Comparison of ENCODE assay signal across 9 mouse cellular contexts in genomic region chr5:41762947-41763730, GRCm38 (mm10). TPM values are rescaled to one million over a fixed set of nuclear protein-coding genes. Genes with fewer than 3 reads are reported as not detected.
A peak's percentile ranks its signal among the peaks of the same experiment; 100 is the strongest.
DNase-seq lines count a peak whose midpoint lies in the region; TF ChIP-seq lines count a peak whose summit lies in the region.
"Had no signal": no experiment of that assay in that cellular context is flagged by ENCODE, and none has a peak within 500 bp of the region (broad histone marks: within the 10 kb centered on the region; RNA-seq: fewer than 3 reads in every experiment).

No protein-coding gene starts in this region.

- H3K4me3 ChIP-seq in gastrocnemius, adult 2 months: peak overlapping the region; percentile 58
- peak overlapping the region; percentile 53 for H3K4me3 ChIP-seq in limb, embryonic 10.5 days

- under 1% methylated on average over 41 of the region's 41 CpGs for WGBS in limb, embryonic 10.5 days

- H3K4me1 ChIP-seq in limb, embryonic 10.5 days: peaks cover 43% of the 10 kb centered on the region

- intact Hi-C loops in gastrocnemius, adult 2 months (cut with DNase I): no loop called here
- intact Hi-C loops in gastrocnemius, postnatal 14 days (cut with DNase I; ENCODE audit: low total_unique reads): no loop called here

- H3K27me3 ChIP-seq in limb, embryonic 10.5 days (ENCODE audit: low read depth, poor library complexity, severe bottlenecking): peaks cover 100% of the 10 kb centered on the region

- TF ChIP-seq CTCF in gastrocnemius, adult 2 months (IDR thresholded peaks at IDR 0.05): no peak

- H3K36me3 ChIP-seq in limb, embryonic 10.5 days: no peaks in the 10 kb centered on the region

- H3K27ac ChIP-seq in gastrocnemius, adult 2 months: no peak overlapping the region
- H3K27ac ChIP-seq in limb, embryonic 10.5 days: peak overlapping the region; percentile 25; the same call in 1 of the 2 replicates

- no peaks in the 10 kb centered on the region for H3K9me3 ChIP-seq in limb, embryonic 10.5 days (replicated peaks)

- DNase-seq in gastrocnemius, adult 2 months: no peak
- no peak for DNase-seq in gastrocnemius, postnatal 14 days
- DNase-seq in testis, postnatal 10 days (ENCODE audit: low spot score): peak; percentile 43
- no peak for DNase-seq in testis, postnatal 14 days (ENCODE audit: low spot score)
- no peak for DNase-seq in limb, embryonic 10.5 days (ENCODE audit: low spot score)
- DNase-seq in yolk sac, embryonic 10.5 days (ENCODE audit: low spot score): peak; percentile 14
- DNase-seq in cerebellum, adult 11 months: no peak
- DNase-seq in cerebellum, adult 9-11 months: no peak

RNA-seq across cellular contexts. Expression of gene Nkx3-2, which starts 1.2 kb away (rescaled TPM):
- not detected for total RNA-seq in gastrocnemius, adult 2 months (2021)
- not detected for total RNA-seq in gastrocnemius, postnatal 14 days (2021)
- polyA plus RNA-seq in limb, embryonic 10.5 days (2016; fragmentation: Nextera tagmentation; extraction: Ambion mirVana): 0.11 and 0.50 TPM in 2 replicates
- total RNA-seq: neutrophil, adult 5-6 weeks had no signal

RNA-seq across cellular contexts. Expression of gene Rab28, which starts 55.2 kb away (rescaled TPM):
- total RNA-seq in gastrocnemius, adult 2 months (2021): 10 to 100 TPM; 83.0 to 98.9 TPM
- total RNA-seq in gastrocnemius, postnatal 14 days (2021): 10 to 100 TPM; 54.4 to 57.5 TPM
- polyA plus RNA-seq in limb, embryonic 10.5 days (2016; fragmentation: Nextera tagmentation; extraction: Ambion mirVana): 54.3 and 63.2 TPM in 2 replicates

Comparison
In these comparisons a context has a peak if more than half of its experiments do, and no peak if none do; other contexts are left out.
1. DNase-seq: peak in testis, postnatal 10 days (single experiment) and yolk sac, embryonic 10.5 days (single experiment); none in gastrocnemius, adult 2 months (single experiment), gastrocnemius, postnatal 14 days (single experiment), testis, postnatal 14 days (single experiment), limb, embryonic 10.5 days (single experiment), cerebellum, adult 11 months (single experiment) and cerebellum, adult 9-11 months (single experiment).